Mouse (Mus musculus) ovary, postnatal 36 days (tissue): Measurements from ENCODE around the gene Hspb8.
A peak's percentile ranks its signal among the peaks of the same experiment; 100 is the strongest.
"Not testable (repeated sequence)": the region's sequence is repeated elsewhere in the genome, so short reads cannot be mapped to it uniquely, and the experiment has no call there.

Source experiments
- DNase-seq: peaks from one replicate; pipeline ENCODE4 v3.0.0; 2022; ENCODE audit warnings: low spot score, mixed read lengths

Hspb8 gene

DNA sequence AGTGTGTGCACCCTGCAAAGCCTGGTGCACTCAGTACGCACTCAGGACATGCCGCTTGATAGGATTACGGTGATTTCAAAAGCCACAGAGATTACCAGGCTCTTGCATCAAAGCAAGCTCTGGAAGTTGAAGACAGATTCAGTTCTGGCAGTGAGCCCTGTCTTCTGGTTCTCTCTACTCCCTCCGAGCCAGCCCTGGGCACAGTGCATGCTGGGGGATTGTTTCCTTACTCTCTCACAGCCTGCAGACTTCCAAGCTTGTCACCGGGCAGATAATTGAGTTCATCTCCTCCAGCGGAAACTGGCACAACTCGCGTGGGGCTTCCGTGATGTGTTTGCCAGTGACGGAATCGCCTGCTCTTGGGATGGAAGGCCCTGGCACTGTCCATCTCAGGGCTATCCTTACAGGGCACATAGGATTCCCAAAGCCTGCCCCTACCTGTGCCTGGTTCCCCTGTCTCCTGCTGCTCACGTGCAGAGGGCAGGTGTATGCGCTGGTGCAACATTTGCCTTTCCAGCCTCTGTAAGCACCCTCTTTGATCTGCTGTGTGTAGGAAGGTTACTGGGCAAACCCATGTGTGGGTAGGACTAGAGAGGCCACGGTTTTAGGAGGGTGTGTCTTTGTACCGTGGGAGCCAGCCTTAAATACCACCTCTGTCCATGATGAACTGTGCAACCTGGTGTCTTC, 32.7 kb downstream of the Hspb8 start:
- no peak for DNase-seq

DNA sequence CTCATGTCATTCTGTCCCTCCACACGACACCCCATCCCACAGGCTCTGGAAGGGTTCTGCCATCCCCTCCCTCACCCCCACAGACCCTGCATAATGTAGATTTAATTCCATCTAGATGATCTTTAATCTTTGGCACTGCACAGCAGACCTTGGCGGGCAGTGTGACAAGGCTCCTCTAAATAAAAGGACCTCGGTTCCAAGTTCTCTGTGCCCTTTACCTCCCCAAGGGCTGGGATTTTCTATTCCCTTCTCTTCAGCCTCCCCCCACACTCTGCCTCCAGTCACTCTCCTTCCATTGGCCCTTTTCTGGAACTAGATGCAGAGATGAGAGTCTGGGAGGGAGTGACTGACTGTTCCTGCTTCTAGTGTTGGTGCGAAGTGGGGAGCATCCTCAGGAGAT, 33.3 kb downstream of the Hspb8 start:
- DNase-seq, result no peak

DNA sequence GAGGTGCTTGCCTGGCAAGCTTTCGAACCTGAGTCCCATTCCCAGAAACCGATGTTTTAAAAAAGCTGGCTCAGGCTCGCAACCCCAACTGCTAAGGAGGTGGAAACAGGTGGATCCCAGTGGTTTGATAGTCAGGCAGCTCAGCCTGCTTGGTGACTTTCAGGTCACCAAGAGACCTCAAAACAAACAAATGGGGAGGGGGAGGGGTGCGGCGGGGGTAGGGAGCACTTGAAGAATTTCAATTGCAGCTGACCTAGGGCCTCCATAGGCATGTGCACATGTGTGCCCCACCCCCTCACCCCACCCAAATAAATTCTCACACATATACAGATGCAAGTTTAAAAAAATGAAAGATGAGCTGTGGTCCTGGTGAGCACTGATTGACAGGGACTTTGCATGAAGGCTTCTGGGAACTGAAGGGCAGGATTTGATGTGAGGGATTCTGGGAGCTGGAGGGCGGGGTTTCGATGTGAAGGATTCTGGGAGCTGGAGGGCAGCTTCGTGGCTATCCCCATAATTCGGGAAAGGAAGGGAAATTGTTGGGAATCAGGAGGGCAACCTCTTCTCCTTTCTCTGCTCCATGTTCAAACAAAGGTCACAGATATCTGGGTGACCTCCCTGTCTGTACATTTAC, 35.2 kb downstream of the Hspb8 start:
- DNase-seq, result no peak

DNA sequence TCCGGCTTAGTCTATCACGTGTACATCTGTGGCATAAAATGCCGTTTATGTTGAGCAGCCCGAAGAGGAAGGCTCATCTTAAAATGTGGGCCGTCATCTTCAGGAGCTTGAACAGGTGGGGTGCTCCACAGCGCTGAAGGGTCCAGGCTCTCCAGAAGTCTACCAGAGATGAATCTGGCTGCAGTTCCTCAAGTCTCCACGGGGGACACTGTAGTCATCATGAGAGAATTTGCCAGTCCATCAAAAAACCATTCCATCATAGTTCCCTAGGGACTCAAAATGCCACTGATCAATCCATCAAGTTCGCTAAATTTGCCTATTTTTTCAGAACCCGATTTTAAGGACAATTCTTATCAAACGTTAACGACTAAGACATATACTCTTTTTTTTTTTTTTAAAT, 36.6 kb downstream of the Hspb8 start:
- DNase-seq, result peak; percentile 47

DNA sequence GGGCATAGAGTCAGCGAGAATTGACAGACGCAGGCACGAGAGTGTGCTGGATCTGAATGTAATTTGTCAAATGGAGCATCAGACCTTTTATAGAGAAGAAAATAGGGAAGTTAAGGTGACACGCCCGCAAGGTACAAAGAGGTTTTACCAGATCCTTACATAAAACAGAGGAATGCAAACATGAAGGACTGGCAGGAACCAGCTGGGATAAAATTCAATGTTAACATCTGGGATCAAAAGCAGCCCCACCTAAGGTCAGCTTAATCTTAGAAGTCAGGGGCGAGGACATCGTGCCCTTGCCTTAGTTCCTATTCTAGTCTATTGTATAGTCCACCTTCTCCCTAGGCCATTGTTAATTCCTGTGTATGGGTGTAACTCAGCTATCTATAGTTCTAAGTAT, 40.0 kb downstream of the Hspb8 start:
- DNase-seq, result not testable (repeated sequence)

DNA sequence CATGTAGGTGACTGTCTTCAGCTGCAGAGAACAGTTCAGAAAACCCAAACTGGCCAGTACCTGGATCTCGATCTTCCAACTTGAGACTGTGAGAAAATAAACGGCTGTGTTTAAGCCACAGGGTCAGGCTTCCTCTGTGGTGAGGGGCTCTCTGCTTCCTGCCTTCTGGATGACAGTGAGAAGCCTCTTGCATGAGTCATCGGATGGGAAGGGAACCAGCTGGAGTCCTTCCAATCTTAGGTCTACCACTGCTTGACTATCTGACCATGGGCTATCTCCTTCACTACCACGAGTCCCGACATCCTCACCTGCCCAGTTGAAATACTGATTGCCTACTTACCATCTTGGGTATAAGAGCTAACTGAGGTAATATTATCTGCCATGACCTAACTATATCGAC, 40.9 kb downstream of the Hspb8 start:
- no peak for DNase-seq

DNA sequence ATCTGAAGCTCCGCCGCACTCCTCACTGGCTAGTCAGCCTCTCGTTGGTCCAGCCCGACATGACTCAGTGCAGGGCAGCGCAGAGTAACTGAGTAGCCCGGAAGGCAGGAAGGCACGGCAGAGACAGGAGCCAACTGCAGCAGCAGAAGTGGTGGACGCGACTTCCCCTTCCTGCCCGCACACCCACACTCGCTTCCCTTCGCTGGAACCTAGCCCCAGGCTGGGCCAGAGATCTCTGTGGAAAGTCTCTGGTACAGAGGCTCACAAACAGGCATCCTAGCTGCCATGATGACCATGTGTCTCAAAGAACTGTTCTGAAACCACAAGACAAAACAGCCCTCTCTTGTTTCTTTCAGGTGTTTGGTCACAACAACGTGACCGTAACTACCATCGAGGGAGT, 41.4 kb downstream of the Hspb8 start:
- DNase-seq, result no peak

DNA sequence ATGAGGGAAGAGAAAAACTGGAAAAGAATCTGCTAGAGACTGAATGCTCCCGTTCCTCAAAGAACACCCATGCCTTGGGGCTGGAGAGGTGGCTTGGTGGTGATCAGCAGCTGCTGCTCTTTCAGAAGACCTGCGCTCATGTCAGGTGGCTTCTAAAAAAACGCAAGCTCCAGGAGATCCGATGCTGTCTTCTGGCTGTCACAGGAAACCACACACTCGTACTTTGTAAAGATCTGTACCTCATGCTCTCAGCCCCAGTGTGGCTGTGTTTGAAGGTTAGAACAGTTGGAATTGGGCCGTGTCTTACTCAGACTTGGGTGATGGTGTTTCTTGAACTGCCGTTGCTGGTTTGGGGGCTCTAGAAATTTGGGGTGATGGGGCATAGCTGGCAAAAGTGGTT, 42.3 kb downstream of the Hspb8 start:
- no peak for DNase-seq

DNA sequence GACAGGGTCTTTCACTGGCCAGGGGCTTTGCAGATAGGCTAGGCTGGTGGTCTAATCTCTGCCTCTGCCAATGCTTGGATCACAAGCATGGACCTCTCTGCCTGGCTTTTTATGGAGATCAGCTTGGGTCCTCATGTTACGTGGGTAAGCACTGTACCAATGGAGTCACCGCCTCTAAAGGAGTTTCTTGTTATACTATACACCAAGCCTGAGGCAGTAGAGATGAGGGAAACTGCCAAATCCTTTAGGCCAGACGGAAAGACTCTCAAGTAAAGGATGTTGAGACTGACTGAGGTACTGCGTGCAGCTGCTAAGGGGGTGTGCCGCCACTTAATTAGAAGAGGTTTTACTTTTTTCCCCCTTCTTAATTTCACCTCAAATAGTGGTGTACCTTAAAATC, 43.8 kb downstream of the Hspb8 start:
- DNase-seq, result no peak

DNA sequence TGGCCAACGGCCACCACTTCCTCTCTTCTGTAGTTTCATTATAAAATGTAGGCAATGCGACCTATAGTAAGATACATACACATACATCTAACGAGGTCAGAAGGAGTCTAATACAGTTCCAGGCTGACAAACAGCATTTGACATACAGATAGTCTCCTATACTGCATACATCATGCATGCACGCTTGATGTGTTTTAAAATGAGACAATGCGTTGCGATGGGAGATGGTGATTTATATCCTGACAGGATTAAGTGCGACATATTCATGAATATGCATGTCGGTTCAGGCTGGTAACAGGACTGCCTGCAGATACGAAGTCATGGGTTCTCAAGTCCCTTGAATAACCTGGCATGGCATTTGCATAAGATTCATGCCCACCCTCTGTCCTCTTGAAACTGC, 54.7 kb downstream of the Hspb8 start:
- DNase-seq, result no peak

DNA sequence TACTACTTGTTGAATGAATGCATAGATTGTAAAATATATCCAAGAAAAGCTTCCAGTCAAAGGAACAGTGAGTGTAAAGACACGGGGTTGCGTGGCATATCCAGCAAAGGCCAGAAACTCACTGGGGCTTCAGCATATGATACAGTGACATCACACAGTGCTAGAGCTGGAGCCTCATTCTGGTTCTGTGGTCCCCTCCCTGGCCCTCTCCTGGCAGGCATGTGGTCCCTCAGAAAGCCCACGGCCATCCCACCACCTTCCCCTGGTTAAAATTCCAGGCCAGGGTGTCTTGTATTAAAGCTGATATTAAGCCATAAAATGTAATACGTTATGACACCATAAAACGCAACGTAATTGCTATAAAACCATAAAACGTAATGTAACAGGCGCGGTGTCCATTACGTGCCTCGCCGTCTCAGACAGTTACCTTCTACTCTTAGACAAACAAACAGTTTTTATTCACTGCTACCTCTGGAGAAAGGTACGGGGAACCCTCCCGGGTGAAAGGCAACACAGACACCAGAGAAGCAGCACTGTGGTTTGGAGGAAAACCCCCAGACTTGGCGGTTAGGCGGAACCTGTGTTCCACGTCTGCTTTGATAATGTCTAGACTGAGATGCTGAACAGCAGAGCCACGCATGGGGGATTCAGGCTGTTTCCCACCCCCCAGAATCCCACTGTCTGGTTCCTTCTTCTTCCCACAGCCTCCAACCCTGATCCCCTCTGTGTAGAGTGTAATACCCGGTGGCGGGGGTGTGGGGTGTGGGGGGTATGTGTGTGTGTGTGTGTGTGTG, 55.6 kb downstream of the Hspb8 start:
- no peak for DNase-seq

DNA sequence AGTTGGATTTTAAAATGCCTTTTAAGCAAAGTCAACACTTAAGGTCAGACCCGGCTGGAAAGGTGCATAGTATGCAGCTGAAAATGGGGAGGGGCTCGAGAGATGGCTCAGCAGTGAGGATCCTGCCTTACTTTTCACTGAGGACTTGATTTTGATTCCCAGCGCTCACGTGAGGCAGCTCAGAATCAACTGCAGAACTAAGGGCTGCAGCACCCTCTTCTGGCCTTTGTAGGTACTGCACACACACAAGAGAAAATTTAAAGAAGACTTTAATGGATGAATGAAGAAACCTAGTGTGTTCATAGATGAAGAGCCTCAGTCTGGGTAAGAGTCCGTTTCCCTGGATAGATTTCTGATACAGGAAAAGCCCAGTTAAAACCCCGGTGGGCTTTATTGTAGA, 61.3 kb downstream of the Hspb8 start:
- DNase-seq, result no peak

DNA sequence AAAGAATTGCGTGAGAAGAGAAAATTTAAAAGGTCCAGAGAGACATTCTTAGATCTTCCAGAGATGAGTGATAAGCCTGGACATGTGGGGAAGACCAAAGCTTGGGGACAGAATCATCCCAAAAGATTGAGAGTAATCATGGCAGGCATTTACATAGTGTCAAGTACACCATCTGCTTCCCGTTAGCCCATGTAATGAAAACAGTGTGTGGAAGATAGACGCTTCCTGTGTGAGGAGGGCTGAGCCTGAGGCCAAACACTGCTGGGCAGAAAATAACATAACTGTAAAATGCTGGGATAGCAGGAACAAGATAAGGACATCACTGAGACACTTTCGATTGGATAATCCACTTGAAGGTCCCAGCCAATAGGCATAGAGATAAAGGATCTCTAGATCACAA, 61.9 kb downstream of the Hspb8 start:
- no peak for DNase-seq
